Mouse (Mus musculus) gonadal fat pad, adult 2 months (tissue): ENCODE results near the gene Olfr374. TPM values are rescaled to one million over a fixed set of nuclear protein-coding genes. Genes with fewer than 3 reads are reported as not detected.
"Not testable (repeated sequence)": the region's sequence is repeated elsewhere in the genome, so short reads cannot be mapped to it uniquely, and the experiment has no call there.

Experiments used
- DNase-seq: peaks from one replicate; pipeline ENCODE4 v3.0.0-alpha.2; 2012; ENCODE audit warnings: low read depth
- polyA plus RNA-seq: library from polyadenylated mRNA; depleted of rRNA; stranded (reverse); fragments of >200 nt; gene quantifications from 2 replicates; pipeline ENCODE4 v1.2.3, GENCODE M21; 2012; rRNA removed

The Olfr374 gene
- polyA plus RNA-seq, result 0.01 TPM in 1 of 2 replicates, not detected in the other

GRCm38 (mm10) chr8:72106740-72107139 lies at the start of gene Olfr374:
Gene Olfr374 (plus strand): TSS chr8:72107040.
- DNase-seq, result no peak

- not testable (repeated sequence) for DNase-seq
Measured at GRCm38 (mm10) chr8:72057643-72058042, 49.2 kb upstream of the Olfr374 start.

- not testable (repeated sequence) for DNase-seq
Measured at GRCm38 (mm10) chr8:72066819-72067399, 39.9 kb upstream of the Olfr374 start.

- not testable (repeated sequence) for DNase-seq
Measured at GRCm38 (mm10) chr8:72082877-72083276, 24.0 kb upstream of the Olfr374 start, which contains the start of gene Olfr373. Gene Olfr373 (plus strand): TSS chr8:72083177.

GRCm38 (mm10) chr8:72084744-72085143 lies 22.1 kb upstream of the Olfr374 start:
- no peak for DNase-seq

GRCm38 (mm10) chr8:72087611-72088010 lies 19.2 kb upstream of the Olfr374 start:
- not testable (repeated sequence) for DNase-seq

GRCm38 (mm10) chr8:72096721-72097120 lies 10.1 kb upstream of the Olfr374 start:
- not testable (repeated sequence) for DNase-seq

- not testable (repeated sequence) for DNase-seq
Measured at GRCm38 (mm10) chr8:72099377-72100103, 7.3 kb upstream of the Olfr374 start.

GRCm38 (mm10) chr8:72105165-72105564 lies 1.7 kb upstream of the Olfr374 start:
- DNase-seq, result no peak

GRCm38 (mm10) chr8:72110876-72111275 lies 4.0 kb downstream of the Olfr374 start:
- DNase-seq, result no peak

- DNase-seq, result no peak
Measured at GRCm38 (mm10) chr8:72112486-72112885, 5.6 kb downstream of the Olfr374 start.

- DNase-seq, result no peak
Measured at GRCm38 (mm10) chr8:72115202-72115601, 8.4 kb downstream of the Olfr374 start.

GRCm38 (mm10) chr8:72118616-72119015 lies 11.8 kb downstream of the Olfr374 start:
- DNase-seq, result no peak

- not testable (repeated sequence) for DNase-seq
Measured at GRCm38 (mm10) chr8:72121486-72121885, 14.6 kb downstream of the Olfr374 start.

GRCm38 (mm10) chr8:72121997-72122396 lies 15.2 kb downstream of the Olfr374 start:
- no peak for DNase-seq

GRCm38 (mm10) chr8:72127834-72128233 lies 21.0 kb downstream of the Olfr374 start:
- no peak for DNase-seq

- DNase-seq, result no peak
Measured at GRCm38 (mm10) chr8:72131251-72131650, 24.4 kb downstream of the Olfr374 start.

- no peak for DNase-seq
Measured at GRCm38 (mm10) chr8:72131901-72132300, 25.1 kb downstream of the Olfr374 start.

GRCm38 (mm10) chr8:72132417-72132816 lies 25.6 kb downstream of the Olfr374 start:
- DNase-seq, result no peak

GRCm38 (mm10) chr8:72132891-72133290 lies 26.1 kb downstream of the Olfr374 start:
- no peak for DNase-seq

- DNase-seq, result no peak
Measured at GRCm38 (mm10) chr8:72133507-72133906, 26.7 kb downstream of the Olfr374 start.

GRCm38 (mm10) chr8:72134756-72135445 lies 28.1 kb downstream of the Olfr374 start, which contains the start of gene Tpm4:
Gene Tpm4 (plus strand): TSS chr8:72134975.
- no peak for DNase-seq
